Mouse (Mus musculus) embryo, embryonic 11 days (tissue): ENCODE results near the gene Fem1b.
"Not testable (repeated sequence)": the region's sequence is repeated elsewhere in the genome, so short reads cannot be mapped to it uniquely, and the experiment has no call there.

Source experiments
- DNase-seq: peaks from one replicate; pipeline ENCODE4 v3.0.0-alpha.2; 2015

The Fem1b gene

DNA sequence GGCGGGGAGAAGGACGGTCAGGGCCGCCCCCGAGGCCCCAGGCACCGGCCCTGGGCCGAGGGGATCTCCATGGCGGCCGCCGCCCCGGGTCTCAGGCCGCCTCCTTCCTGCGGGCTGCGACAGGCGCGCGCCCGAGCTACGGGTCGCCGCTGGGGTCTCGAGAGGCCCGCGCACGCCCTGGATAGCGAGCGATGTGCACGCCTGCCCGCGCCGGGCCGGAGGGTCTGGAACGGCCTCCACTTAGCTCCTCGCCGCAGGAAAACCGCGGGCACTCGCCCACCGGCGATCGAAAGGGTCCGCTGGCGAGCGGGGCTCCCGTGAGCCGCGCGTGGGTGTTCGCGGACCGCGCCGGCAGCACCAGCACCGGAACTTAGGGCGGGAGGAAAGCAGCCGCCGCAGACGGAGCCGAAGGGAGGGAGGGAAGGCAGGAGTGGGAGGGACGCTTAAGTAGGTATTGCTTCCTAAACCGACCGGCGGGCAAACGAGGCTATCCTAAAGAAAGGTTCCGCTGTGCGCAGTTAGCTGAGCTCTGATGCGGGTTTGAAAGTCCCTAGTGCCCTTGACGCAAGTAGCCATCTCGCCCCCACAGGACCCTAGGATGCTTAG lies at the start of gene Fem1b:
Fem1b (minus strand) TSS at position 419 of the 606 bp plus-strand sequence.
- peak; percentile 95 for DNase-seq

DNA sequence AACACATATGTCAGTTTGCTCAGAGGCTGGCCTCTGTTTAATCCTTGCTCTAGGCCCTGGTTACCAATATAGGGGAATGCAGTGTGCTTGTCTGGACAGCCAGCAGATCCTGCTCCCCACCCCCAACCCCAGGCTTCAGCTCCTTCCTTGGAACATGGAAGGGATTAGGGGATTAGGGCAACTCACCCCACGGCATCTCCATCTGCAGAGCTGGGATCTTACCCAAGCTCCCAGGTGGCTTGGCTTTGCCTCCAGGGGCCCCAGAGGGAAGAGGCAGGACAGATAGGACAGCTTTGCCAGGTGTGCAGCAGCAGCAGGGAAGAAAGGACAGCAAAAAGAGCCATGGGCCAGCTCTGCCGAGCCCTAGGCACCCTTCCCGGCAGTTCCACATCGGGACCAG lies 49.1 kb upstream of the Fem1b start:
- DNase-seq: no peak

DNA sequence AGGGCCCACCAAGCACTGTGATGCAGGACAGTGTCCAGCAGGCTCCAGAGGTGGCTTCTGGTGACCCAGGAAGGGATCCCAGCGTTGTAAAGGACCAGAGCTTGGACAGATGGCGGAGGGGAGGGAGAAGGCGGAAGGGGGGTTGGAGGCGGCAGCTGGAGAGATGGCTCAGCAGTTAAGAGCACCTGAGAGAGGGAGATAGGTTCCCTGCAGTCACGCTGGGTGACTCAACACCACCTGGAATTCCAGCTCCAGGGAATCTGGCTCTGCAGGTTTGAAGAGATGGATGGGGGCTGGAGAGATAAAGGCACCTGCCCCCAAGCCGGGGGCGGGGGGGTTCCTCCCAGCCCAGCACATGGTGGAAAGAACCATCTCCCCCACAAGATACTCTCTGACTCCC lies 48.4 kb upstream of the Fem1b start:
- DNase-seq: not testable (repeated sequence)

DNA sequence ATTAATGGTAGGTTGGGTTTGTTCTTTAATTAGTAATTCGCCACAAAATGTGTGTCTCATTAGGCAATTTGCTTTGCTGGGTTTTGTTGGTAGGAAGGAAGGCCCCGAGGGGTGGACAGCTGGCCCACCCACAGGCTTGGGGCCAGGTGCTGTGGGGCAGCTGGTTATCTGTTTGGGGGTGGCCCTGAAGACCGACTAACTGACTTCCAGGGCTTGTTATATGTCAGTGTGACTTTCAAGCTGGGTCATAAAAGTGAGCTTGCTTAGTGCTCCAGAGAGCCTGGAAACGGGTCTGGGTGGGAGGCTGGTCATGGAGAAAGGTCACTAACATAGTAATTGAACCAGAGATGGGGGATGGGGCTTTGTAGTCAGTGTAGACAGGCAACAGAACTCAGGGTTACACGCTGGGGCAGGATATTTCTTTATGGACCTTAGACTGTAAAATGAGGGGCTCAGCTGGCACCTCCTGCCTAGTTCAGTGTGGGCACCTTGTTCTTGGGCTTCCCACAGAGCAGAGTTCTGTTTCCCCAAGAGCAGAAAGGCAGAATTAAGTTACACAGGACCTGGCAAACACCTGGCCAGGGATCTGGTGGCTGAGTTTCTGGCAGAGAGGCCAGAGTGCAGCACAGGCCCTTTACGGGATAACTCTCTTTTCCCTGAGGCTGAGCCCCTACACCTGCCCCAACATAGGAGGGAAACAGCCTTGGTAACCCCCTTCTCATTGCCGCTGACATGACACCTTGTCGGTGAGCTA lies 46.7 kb upstream of the Fem1b start:
- DNase-seq: peak; percentile 57

DNA sequence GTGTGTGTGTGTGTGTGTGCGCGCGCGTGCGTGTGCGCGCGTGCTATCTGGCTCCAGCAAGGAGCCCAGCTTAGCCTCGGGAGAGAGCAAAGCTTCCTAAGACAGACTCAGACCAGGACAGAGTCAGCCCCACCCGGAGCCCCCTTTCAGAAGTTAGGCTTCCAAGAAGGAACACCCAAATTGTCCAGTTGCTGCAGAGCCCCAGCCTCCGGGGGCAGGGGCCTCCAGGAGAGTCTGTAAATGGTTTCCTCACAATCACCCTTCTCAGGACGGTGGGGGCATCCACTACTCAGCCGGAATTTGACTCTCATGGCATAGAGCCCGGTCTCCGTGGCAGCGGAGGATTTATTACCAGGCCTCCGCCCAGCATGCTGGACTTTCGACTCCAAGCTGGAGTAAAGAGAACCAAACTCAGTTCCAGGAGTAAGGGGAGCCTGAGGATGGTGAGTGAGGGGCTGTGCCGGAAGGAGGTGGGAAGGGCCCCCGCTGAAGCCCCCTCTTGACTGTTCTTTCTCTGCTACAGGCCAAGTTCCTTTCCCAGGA lies 46.1 kb upstream of the Fem1b start, which contains the start of gene Calml4:
Calml4 (plus strand) TSS at position 362 of the 543 bp plus-strand sequence.
- peak; percentile 71 for DNase-seq

DNA sequence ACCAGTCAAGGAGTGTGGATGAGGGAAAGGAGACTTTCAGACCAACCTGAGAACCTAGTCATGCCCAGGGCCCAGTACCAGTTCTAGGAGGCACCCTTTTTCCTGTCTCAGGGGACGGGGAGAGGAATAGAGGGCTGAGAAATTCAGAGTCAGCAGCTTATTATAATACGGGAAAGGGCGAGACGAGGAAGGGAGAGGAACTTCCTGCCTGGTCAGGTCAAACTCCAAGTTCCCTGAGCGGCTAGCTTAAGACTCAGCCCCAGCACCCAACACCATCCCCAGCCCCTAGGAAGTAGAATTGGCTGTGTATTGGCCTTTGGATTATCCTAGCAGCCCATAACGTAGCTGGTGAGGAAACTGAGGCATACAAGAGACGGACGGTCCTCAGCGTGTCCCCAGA lies 45.5 kb upstream of the Fem1b start:
- DNase-seq: no peak

DNA sequence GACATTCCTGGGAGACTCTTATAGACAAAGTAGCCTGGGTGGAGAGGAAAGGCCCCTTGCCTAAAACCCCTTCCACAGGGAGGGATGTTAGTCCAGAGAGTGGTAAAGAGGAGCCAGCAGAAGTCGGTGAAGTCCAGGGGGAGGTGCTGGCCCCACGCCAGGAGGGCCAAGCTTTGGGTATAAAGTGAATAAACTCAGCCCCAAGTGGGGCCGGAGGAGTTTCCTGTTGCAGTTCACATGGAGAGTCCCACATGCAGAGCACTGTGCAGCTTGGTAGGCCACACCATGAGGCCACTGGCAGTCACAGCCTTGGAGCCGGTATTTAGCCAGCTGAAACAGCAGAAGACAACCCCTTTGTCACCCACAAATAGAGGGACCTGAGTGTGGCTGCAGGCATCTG lies 42.7 kb upstream of the Fem1b start:
- DNase-seq: no peak

DNA sequence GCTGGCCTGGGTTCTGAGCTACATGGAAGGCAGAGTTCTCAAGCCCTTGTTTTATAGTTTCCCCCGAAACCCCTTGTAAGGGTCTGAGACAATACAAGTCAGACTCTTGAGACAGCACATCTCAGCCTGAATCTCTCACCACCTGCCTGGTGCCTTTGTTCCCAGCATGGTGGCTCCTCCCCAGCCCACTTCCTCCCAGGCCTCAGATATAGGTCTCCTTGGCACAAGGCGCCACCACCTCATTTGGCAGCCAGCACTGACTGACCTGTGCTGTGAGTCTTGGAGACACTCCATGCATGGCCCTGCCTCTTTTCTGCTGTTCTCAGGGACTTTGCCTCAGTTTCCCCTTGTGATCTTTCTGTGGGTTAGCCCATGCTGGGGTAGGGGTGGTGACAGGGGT lies 39.8 kb upstream of the Fem1b start:
- DNase-seq: no peak

DNA sequence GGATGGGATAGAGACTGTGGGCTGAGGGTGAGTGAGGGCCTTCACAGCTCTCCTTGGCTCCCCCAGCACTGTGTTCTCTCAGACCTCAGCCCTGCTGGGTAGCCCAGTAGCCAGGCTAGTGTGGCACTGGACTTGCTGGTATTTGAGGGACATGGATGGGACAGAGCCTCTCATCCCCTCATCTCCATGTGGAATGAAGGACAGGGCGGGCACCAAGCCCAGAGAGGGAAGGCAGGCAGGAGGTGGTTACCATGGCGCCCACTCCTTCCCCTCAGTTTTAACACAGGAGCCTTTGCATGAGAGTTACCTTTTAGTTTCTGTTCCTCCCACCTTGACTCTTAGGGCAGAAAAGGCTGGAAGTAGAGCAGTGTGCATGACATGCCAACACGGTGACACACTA lies 36.9 kb upstream of the Fem1b start:
- no peak for DNase-seq

DNA sequence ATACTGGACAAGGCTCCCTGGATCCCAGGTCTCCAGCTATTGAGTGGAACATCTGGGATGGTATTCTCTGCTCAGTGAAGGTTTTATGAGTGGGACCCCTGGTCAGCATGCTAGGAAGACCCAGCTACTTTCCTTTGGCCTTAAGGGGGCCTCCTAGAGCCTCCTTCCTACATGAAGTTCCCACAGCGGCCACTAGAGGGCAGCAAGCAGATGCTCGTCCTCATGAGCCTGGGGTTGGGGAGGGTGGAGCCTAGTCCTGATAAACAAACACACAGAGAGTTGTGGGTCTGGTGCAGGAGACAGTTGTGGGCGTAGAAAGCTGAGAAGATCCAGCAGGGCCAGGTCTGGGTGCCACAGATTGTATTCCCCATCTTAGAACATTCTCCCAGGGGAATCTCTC lies 36.0 kb upstream of the Fem1b start:
- peak; percentile 87 for DNase-seq

DNA sequence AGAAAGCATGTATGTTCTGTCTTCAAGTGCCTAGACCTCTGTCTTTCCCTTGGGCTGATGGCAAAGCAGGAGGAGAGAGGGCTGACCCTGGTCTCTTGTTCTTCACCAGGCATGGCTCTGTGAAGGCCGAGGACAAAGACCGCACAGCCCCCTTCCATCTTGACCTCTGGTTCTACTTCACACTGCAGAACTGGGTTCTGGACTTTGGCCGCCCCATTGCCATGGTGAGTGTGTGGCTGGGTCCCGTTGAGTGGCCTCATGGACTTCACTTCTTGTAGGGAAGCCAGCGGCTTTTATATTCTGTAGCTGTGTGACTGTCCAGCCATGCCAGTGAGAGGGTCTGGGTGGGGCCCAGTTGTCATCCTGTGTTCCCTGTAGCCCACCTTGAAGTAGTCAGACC lies 32.7 kb upstream of the Fem1b start:
- DNase-seq: no peak

DNA sequence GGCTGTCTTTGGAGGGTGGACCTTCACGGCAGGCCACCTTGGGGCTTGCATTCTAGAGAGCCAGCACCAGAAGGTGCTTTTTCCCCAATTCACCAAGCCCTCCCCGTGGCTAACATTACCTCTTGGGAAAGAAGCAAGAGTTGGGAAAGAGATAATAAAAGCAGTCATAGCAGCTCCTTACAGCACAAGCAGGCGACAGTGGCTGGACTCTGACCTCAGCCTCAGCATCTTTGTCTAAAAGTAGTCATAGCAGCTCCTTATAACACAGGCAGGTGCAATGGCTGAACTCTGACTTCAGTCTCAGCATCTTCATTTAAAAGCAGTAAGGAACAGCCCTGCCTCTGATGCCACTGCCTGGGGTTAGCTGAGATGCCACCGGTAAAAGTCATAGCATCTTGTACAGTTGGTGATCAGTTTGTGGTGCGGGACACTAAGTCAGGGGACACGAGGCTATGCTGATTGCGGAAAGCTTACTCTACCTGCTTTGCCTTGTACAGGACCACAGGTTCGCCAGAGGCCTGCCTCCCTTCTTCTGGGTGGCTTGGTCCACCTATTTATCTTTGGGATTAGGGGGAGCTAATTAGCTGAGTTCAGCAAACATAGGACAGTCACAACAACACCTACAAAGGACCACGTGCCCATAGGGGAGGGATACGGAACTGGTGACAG lies 31.8 kb upstream of the Fem1b start:
- DNase-seq: no peak

DNA sequence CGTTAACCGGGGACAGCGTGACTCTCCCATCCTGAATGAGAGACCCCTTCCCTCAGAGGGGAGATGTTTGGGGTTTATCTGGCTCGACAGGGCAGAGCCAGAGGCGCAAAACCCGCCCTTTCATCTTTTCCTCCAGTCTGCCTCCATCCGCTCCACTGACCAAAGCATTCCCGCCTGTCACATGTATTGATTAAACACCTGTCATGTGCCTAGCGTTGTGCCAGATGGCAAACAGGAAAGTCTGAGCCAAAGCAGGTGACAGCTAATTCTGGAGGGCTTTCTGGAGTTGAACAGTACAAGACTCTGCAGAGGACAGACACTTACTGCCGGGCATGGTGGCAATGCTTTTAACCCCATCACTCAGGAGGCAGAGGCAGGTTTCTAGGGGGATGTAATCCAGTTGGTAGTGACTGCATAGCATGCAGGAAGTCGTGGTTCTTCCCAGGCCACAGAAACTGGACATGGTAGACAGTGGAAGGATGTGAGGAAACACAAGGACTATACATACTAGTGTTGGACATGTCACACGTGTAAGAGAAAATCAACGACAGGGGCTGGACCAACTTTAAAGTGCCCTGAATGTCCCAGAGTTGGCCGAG lies 27.5 kb upstream of the Fem1b start:
- DNase-seq: peak; percentile 68

DNA sequence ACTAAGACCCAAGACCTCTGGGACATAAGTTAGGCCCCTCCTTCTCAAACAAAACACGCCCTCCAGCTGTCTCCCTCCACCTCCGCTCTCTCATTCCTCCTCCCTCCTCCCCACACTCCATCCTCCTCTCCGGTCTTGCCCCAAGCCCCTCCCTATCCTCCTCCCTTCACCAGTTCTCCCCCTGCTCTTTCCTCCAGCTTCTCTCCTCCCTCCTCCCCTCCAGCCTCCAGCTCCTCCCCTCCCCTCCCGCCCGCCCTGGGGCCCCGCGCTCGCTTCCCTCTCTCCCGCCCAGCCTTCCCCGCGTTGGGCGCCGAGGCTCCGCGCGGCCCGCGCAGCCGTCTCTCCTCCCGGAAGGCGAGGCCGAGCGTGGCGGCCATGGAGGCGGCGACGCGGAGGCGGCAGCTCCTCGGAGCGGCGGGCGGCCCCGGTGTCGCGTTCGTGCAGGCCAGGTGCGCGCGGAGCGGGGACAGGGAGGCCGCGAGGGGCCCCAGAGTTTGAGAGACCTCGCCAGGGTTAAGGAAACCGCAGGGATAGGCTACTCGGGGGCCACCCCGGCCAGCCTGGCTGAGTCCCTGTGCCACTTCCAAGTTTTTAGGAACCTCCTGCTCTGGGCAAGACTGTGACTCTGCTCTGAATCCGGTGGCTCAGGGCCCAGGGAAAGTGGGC lies 26.9 kb upstream of the Fem1b start, which contains the start of gene Cln6:
Cln6 (plus strand) TSS at position 280 of the 666 bp plus-strand sequence.
- peak; percentile 86 for DNase-seq

DNA sequence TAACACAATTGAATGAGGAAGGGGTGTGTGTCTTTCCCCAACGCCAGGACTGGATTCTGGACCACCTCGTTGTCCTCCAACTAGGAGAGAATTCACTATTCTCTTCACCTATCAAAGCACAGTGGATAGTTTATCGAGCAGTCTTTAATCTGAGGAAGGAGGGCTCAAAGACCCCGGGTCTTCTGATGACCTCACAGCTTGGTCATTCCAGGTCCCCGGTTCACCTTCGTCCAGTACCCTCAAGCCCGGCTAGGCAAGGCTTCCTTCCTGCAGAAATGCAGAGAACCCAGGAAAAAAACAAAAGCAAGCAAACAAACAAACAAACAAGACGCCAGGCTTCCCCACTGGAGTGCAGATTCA lies 26.4 kb upstream of the Fem1b start:
- no peak for DNase-seq

DNA sequence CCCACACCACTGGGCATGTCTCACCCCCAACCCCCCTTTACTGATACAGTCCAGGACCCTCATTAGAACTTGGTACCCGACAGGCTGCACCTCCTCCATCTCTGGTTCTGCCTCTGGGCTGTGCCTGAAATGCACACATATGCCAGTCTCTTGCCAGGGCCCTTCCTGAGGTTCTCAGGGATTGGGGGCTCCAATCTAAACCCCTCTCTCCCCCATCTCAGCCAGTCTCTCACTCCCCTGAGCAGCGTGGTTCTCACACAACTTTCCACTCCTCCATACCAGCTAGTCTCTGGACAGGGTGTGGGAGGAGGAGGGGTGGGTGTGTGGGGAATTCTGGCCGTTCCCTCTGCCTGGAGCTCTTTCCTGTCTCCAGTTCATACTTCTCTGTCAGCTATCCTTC lies 25.9 kb upstream of the Fem1b start:
- no peak for DNase-seq

DNA sequence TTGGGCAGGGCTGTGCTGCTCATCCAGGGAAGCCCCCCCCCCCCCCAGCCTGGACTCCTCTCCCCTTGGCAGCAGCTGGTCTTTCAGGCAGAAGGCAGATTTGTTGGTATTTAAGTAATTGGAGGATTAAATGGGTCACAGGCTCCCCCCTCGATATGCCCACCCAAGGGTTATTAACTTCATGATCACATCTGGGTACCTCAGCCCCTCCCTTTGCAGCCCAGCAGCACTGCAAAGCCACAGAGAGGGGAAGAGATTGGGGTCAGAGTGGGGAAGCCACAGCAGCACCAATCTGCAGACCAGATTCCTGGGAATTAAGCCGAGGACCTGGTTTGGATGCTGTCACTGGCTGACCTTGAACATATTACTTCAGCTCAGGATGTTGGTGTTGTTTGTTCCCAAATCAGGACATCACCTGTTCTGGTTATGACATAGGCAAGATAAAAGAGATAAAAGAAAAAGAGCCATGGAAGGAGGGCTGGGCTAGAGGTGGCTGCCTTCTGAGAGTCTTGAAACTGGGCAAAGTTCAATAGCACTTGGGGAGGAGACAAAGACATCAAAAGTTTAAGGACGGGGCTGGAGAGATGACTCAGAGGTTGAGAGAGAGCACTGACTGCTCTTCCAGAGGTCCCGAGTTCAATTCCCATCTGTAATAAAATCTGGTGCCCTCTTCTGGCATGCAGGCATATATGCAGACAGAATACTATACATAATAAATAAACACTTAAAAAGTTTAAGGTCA lies 24.1 kb upstream of the Fem1b start:
- no peak for DNase-seq

DNA sequence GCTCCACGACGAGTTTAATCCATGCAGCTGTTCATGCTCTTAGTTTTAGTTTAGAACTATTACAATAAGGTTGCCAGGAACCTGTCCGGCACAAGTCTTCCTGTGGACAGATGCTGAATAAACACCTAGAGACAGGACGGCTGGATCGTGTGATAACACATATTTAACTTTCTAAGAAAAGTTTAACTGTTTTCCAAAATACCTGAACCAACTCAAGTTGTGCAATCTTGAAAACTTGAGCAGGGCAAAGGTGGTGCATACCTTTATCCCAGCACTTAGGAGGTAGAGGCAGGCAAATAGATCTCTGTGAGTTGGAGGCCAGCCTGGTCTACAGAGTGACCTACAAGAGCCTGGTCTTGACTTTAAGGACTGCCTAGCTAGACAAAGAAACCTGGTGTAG lies 23.2 kb upstream of the Fem1b start:
- no peak for DNase-seq

DNA sequence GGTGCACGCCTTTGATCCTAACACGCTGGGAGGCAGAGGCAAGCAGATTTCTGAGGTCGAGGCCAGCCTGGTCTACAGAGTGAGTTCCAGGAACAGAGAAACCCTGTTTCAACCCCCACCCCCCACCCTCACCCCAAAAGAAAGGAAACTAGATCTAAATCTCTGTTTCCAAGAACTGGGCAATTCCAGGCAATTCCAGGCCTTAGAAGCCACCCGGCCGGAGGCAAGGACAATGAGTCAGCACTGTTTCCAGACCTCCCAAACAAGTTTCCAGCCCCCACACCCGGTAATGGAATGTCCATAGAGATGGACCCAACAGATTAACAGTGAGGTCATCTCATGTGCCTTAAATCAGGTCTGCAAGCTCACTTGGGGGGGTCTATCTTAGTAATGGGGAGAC lies 18.1 kb upstream of the Fem1b start:
- DNase-seq: no peak

DNA sequence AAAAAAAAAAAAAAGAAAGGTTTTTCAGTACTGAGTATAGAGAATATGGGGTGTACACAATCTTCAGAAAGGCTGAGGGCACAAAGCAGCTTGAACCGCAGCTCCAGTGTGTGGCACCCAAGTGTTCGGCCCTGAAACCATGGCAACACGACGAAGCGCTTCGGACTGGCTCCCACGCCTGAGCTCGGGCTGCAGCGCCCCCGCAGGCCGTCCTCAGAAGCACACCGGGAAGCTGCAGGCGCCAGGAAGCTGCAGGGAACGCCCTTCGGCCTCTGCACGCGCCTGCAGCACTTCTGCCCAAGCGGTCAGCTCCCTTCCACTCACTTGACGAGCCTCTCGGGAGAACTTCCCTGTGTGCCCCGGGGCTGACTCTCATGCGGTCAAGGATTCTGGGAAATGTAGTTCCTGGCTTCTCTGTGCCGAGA lies 16.9 kb upstream of the Fem1b start:
- DNase-seq: peak; percentile 97

DNA sequence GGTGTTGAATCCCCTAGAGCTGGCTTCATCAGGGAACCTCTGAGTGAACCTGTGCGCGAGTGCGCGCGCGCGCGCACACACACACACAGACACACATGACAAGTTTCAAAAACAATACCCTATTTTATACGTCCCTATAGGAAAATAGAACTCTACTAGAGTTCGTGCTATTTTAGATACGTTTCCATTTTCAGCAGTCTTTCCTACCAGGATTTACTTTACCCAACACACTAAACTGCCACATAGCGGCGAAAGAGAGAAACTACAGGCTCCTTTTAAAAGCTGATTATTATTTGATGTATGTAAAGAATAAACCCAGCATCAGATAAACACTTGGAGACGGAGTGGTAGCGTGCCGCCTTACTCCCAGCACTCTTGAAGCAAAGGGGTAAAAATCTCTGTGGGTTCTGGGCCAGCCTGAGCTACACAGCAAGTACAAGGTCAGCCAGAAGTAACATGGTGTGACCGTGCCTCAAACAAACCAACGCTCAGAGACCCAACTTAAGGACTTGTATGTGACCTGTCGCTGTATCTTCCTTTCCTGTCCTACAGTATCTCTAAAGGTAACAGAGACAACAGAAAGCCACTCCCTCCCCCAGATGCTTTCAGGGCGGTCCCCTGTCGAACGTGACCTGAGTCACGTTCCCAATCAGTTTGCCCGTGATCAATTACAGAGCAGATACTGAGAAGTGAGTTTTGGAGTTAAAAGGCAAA lies 16.4 kb upstream of the Fem1b start:
- DNase-seq: peak; percentile 80
